Mouse (Mus musculus) embryonic facial prominence, embryonic 12.5 days (tissue): Measurements from ENCODE around the gene Dnmt1. TPM values are rescaled to one million over a fixed set of nuclear protein-coding genes. Genes with fewer than 3 reads are reported as not detected.
A peak's percentile ranks its signal among the peaks of the same experiment; 100 is the strongest.

ENCODE experiments used
- ATAC-seq: fragments of 200-750 bp; cut with Nextera tagmentation; 2 replicates; pipeline ENCODE4 v1.8.0; 2017; ENCODE audit not compliant: insufficient number of reproducible peaks, insufficient read depth, low FRiP score, low TSS enrichment
- H3K27ac ChIP-seq: fragments of 300-500 bp; sonication (generic); 2 replicates; pipeline ENCODE4 v1.5.1; 2016; ENCODE audit warnings: mild to moderate bottlenecking
- H3K27me3 ChIP-seq: fragments of 300-500 bp; sonication (generic); 2 replicates; pipeline ENCODE4 v1.6.1; 2016; ENCODE audit warnings: mild to moderate bottlenecking, moderate library complexity
- H3K36me3 ChIP-seq: fragments of 300-500 bp; sonication (generic); 2 replicates; pipeline ENCODE4 v1.6.1; 2016; ENCODE audit warnings: mild to moderate bottlenecking
- H3K4me1 ChIP-seq: fragments of 300-500 bp; sonication (generic); 2 replicates; pipeline ENCODE4 v1.6.1; 2016
- H3K4me2 ChIP-seq: fragments of 300-500 bp; sonication (generic); replicated peaks from 2 replicates; pipeline ENCODE4 v1.6.1; 2016; ENCODE audit warnings: mild to moderate bottlenecking, moderate library complexity
- H3K4me3 ChIP-seq: fragments of 300-500 bp; sonication (generic); 2 replicates; pipeline ENCODE4 v1.5.1; 2016; ENCODE audit warnings: mild to moderate bottlenecking
- H3K9ac ChIP-seq: fragments of 300-500 bp; sonication (generic); 2 replicates; pipeline ENCODE4 v1.6.1; 2016; ENCODE audit warnings: mild to moderate bottlenecking, moderate library complexity
- H3K9me3 ChIP-seq: fragments of 300-500 bp; sonication (generic); 2 replicates; pipeline ENCODE4 v1.6.1; 2016; ENCODE audit warnings: mild to moderate bottlenecking, moderate library complexity
- WGBS: fragments of 180-500 bp; shearing (Covaris S2); methylation state at CpG from one replicate; pipeline ENCODE4 v1.1.7; 2016; 5-methylcytosine and 5-hydroxymethylcytosine counted together
- polyA plus RNA-seq: library from polyadenylated mRNA; unstranded; fragments of >200 nt; fragmentation: Nextera tagmentation; extraction: Ambion mirVana; gene quantifications from 2 replicates; pipeline ENCODE4 v1.2.1, GENCODE M21; 2016

Gene Dnmt1
- polyA plus RNA-seq, 1 experiment from 2014 or later, result 124 TPM

DNA sequence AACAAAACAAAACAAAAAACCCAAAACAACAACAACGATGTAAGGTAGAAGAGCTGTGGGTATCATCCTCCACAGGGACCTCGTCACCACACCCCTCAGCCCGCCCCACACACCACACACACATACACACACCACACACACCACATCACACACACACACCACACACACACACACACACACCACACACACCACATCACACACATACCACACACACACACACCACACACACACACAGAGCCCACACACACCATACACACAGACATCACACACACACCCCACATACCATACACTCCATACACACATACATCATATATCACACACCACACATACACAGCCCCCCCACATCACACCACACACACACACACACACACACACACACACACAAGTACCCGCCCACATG lies 31.9 kb upstream of the Dnmt1 start:
- no peak overlapping the region for H3K4me3 ChIP-seq
- ATAC-seq, result no peak
- H3K27me3 ChIP-seq, result 0 out of 2 replicates have a peak, but pooled peaks cover 4% of the 10 kb centered on the region
- no peaks in the 10 kb centered on the region for H3K36me3 ChIP-seq
- 0 out of 2 replicates have a peak overlapping the region, but pooled peaks have one; percentile 11 for H3K27ac ChIP-seq
- no peak overlapping the region for H3K4me2 ChIP-seq
- peaks cover 17% of the 10 kb centered on the region; the same call in 1 of the 2 replicates for H3K4me1 ChIP-seq
- WGBS, result 99% methylated on average over 4 of the region's 4 CpGs
- peak overlapping the region; percentile 19; the same call in 1 of the 2 replicates for H3K9ac ChIP-seq
- H3K9me3 ChIP-seq, result no peaks in the 10 kb centered on the region

- Histone ChIP-seq H3K36me3 (no peaks in the 10 kb centered on the region), H3K9ac (no peak overlapping the region), H3K9me3 (no peaks in the 10 kb centered on the region), H3K4me3 (no peak overlapping the region), H3K4me1 (peaks cover 17% of the 10 kb centered on the region; the same call in 1 of the 2 replicates), H3K4me2 (peak overlapping the region; percentile 37), H3K27ac (peak overlapping the region; percentile 64), H3K27me3 (0 out of 2 replicates have a peak, but pooled peaks cover 4% of the 10 kb centered on the region)
- ATAC-seq, result no peak
- WGBS, result 2% methylated on average over 10 of the region's 10 CpGs
These were observed 31.2 kb upstream of the Dnmt1 start for GRCm38 (mm10) chr9:20990861-20991260.

DNA sequence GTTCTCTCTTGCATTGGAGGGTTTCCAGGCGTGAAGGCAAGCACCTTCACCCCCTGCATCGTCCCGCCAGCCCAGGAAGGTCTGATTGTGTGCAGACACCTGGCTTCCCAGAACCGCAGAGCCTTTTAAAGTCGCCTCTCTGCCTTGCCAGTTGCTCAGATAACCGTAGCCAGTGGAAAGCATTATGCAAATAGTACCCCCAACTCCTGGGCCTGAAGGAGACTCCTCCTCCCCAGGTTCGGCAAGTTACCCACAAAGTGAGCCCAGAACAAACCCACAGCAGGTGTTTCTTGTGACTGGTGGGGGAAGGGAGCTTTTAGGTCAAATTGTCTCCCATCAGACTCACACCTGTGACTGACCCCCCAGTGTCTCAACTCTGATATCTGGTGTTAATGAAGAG lies 28.3 kb upstream of the Dnmt1 start:
- Histone ChIP-seq H3K9ac (no peak overlapping the region), H3K4me2 (no peak overlapping the region), H3K4me1 (peaks cover 24% of the 10 kb centered on the region), H3K27me3 (0 out of 2 replicates have a peak, but pooled peaks cover 4% of the 10 kb centered on the region), H3K9me3 (no peaks in the 10 kb centered on the region), H3K27ac (0 out of 2 replicates have a peak overlapping the region, but pooled peaks have one; percentile 63), H3K36me3 (no peaks in the 10 kb centered on the region), H3K4me3 (no peak overlapping the region)
- no peak for ATAC-seq
- WGBS, result 20% methylated on average over 7 of the region's 7 CpGs

DNA sequence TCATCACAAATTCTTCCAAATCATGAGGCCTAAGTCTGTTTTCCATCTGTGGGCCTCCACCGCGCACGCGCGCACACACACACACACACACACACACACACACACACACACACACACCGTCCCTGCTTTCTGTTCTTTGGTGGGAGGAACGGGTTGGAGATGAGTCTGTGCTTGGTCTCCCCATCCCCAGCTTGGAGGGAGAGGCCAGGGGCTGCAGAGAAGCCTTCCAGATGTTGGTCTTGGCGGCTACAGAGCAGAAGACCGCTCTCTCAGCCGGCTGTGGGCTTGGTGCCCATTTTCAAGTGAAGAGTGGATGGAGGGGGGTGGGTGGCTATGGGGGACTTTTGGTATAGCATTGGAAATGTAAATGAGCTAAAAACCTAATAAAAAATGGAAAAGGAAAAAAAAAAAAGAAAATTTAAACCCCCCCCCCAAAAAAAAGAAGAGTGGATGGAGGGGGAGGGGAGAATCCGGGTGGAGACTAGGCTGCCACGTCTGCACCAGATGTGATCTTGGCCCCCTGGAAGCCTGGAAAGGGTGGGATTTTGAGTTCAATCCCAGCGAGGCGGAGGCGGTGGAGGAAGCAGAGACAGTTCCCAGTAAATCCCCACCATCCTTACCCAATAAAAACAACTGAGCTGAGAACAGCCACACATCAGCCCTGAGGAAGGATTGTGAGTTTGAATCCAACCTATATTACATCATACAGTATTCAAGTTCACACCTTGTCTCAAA lies 27.4 kb upstream of the Dnmt1 start:
- 54% methylated on average over 15 of the region's 15 CpGs for WGBS
- ATAC-seq, result peak; percentile 66; the same call in 1 of the 2 replicates
- no peak overlapping the region for H3K4me3 ChIP-seq
- peaks cover 25% of the 10 kb centered on the region for H3K4me1 ChIP-seq
- H3K27me3 ChIP-seq, result 0 out of 2 replicates have a peak, but pooled peaks cover 4% of the 10 kb centered on the region
- H3K4me2 ChIP-seq, result no peak overlapping the region
- no peaks in the 10 kb centered on the region for H3K9me3 ChIP-seq
- no peaks in the 10 kb centered on the region for H3K36me3 ChIP-seq
- H3K9ac ChIP-seq, result no peak overlapping the region
- peak overlapping the region; percentile 66; the same call in 1 of the 2 replicates for H3K27ac ChIP-seq

GRCm38 (mm10) chr9:20983169-20983568 lies 23.5 kb upstream of the Dnmt1 start:
- Histone ChIP-seq H3K9me3 (no peaks in the 10 kb centered on the region), H3K4me3 (no peak overlapping the region), H3K36me3 (no peaks in the 10 kb centered on the region), H3K4me1 (peaks cover 22% of the 10 kb centered on the region), H3K4me2 (no peak overlapping the region), H3K27ac (0 out of 2 replicates have a peak overlapping the region, but pooled peaks have one; percentile 2), H3K27me3 (0 out of 2 replicates have a peak, but pooled peaks cover 2% of the 10 kb centered on the region), H3K9ac (no peak overlapping the region)
- ATAC-seq, result no peak
- 29% methylated on average over 5 of the region's 5 CpGs for WGBS

GRCm38 (mm10) chr9:20982171-20982570 lies 22.5 kb upstream of the Dnmt1 start:
- WGBS, result 74% methylated on average over 3 of the region's 3 CpGs
- 0 out of 2 replicates have a peak overlapping the region, but pooled peaks have one; percentile 2 for H3K27ac ChIP-seq
- no peak overlapping the region; the same call in 1 of the 2 replicates for H3K9ac ChIP-seq
- H3K4me1 ChIP-seq, result peaks cover 13% of the 10 kb centered on the region
- no peaks in the 10 kb centered on the region for H3K9me3 ChIP-seq
- ATAC-seq, result no peak
- no peaks in the 10 kb centered on the region for H3K27me3 ChIP-seq
- H3K4me2 ChIP-seq, result no peak overlapping the region
- H3K4me3 ChIP-seq, result no peak overlapping the region
- H3K36me3 ChIP-seq, result no peaks in the 10 kb centered on the region

DNA sequence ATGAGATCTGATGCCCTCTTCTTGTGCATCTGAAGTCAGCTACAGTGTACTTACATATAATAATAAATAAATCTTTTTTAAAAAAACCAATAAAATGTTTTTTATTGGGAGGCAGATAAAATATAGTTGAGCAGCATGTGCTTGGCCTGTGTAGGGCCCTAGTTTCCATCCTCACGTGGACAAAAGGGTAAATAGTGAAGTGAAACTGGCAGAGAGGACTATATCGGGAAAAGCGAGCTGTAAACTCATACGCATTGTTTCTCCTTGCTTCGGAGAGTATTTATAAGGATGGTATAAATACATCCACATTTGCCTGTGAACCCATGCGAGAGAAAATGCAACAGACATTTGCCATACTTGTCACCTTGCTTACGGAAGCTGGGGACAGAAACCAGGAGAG lies 20.1 kb upstream of the Dnmt1 start:
- WGBS, result 88% methylated on average over 7 of the region's 7 CpGs
- no peak overlapping the region for H3K27ac ChIP-seq
- no peaks in the 10 kb centered on the region for H3K27me3 ChIP-seq
- H3K9me3 ChIP-seq, result no peaks in the 10 kb centered on the region
- no peak overlapping the region for H3K4me3 ChIP-seq
- ATAC-seq, result no peak
- peaks cover 21% of the 10 kb centered on the region for H3K4me1 ChIP-seq
- no peaks in the 10 kb centered on the region for H3K36me3 ChIP-seq
- H3K9ac ChIP-seq, result no peak overlapping the region
- H3K4me2 ChIP-seq, result no peak overlapping the region

DNA sequence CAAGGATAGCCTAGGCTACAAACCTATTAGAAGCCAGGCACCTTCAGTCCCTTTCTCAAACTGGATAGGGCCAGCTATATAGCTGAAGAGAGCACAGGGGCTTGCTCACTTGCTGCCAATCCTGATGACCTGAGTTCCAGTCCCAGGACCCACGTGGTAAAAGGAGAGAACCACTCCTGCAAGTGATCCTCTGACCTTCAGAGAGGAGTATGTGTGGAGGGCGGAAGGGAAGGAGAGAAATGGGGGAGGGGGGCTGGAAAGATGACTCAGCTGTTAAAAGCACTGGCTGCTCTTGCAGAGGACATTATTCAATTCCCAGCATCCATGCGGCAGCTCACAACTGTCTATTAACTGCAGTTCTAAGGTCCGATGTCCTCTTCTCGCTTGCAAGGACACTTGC lies 19.5 kb upstream of the Dnmt1 start:
- H3K27me3 ChIP-seq, result no peaks in the 10 kb centered on the region
- H3K4me1 ChIP-seq, result peaks cover 27% of the 10 kb centered on the region
- H3K4me2 ChIP-seq, result no peak overlapping the region
- no peak overlapping the region for H3K4me3 ChIP-seq
- no peak overlapping the region for H3K27ac ChIP-seq
- no peaks in the 10 kb centered on the region for H3K36me3 ChIP-seq
- H3K9me3 ChIP-seq, result no peaks in the 10 kb centered on the region
- no peak overlapping the region for H3K9ac ChIP-seq
- no peak for ATAC-seq
- 57% methylated on average over 5 of the region's 5 CpGs for WGBS

- Histone ChIP-seq H3K4me3 (no peak overlapping the region), H3K27ac (no peak overlapping the region), H3K9me3 (no peaks in the 10 kb centered on the region), H3K4me2 (no peak overlapping the region), H3K4me1 (peaks cover 33% of the 10 kb centered on the region), H3K27me3 (no peaks in the 10 kb centered on the region), H3K36me3 (no peaks in the 10 kb centered on the region), H3K9ac (no peak overlapping the region)
- ATAC-seq, result no peak
- WGBS, result 58% methylated on average over 10 of the region's 10 CpGs
These were observed 18.9 kb upstream of the Dnmt1 start for GRCm38 (mm10) chr9:20978409-20979095.

- H3K9me3 ChIP-seq, result no peaks in the 10 kb centered on the region
- H3K4me3 ChIP-seq, result peak overlapping the region; percentile 86
- H3K9ac ChIP-seq, result peak overlapping the region; percentile 90; the same call in 1 of the 2 replicates
- ATAC-seq, result no peak
- WGBS, result 1% methylated on average over 4 of the region's 4 CpGs
- H3K27ac ChIP-seq, result peak overlapping the region; percentile 99
- no peaks in the 10 kb centered on the region for H3K27me3 ChIP-seq
- H3K4me1 ChIP-seq, result peaks cover 40% of the 10 kb centered on the region
- H3K36me3 ChIP-seq, result no peaks in the 10 kb centered on the region
- peak overlapping the region; percentile 82 for H3K4me2 ChIP-seq
These were observed 17.4 kb upstream of the Dnmt1 start for GRCm38 (mm10) chr9:20976961-20977689.

DNA sequence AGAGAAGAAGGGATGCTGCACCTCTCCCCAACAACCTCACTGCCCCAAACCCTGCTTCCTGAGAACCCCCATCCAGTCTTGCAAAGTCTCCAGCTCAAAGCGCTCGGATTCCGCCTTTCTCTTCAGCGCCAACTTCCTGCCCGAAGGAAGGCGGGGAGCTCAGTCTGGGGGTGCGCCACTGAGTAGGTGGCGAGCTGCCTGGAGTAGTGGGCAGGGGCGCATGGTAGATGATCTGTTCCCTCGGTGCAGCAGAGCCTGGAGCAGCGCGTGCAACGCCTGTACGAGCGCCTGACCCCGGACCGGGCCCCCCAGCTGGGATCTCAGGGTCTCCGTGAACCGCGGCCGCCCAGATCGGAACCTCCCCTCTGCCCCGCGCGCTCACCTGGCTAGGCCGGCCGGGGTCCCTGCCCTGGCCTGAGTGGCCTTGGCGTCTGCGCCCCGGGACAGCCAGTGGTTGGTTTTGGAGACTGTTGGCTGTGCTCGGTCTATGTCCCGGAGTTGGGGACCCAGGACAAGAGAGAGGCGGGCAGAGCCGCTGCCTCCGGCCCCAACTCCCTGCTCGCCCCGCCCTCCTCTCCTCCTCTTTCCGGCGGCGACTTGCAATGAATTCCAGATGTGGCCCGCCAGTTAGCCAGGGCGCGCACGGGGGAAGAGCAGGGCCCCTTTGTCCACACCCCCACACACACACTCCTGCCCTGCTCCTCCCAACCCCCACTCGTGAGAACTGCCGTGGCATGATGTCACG lies 16.7 kb upstream of the Dnmt1 start, which contains the start of gene S1pr2:
Gene S1pr2, minus strand, starts transcription at position 566 of the 745 bp plus-strand sequence.
- peak within 1 kb of the TSS; percentile 86 for H3K4me3 ChIP-seq
- peak within 1 kb of the TSS; percentile 99 for H3K27ac ChIP-seq
- peak within 1 kb of the TSS; percentile 90 for H3K9ac ChIP-seq
- no peaks in the 10 kb centered on the region for H3K27me3 ChIP-seq
- under 1% methylated on average over 44 of the region's 47 CpGs for WGBS
- peak within 1 kb of the TSS; percentile 82 for H3K4me2 ChIP-seq
- H3K36me3 ChIP-seq, result no peaks in the 10 kb centered on the region
- H3K4me1 ChIP-seq, result peaks cover 47% of the 10 kb centered on the region
- no peaks in the 10 kb centered on the region for H3K9me3 ChIP-seq
- ATAC-seq, result peak; percentile 59
